Mouse (Mus musculus): Measurements from ENCODE around the gene Bola2. TPM values are rescaled to one million over a fixed set of nuclear protein-coding genes. Genes with fewer than 3 reads are reported as not detected.
"Not testable (repeated sequence)": the region's sequence is repeated elsewhere in the genome, so short reads cannot be mapped to it uniquely, and the experiment has no call there.

Gene Bola2
- total RNA-seq, 2 experiments from 2014 or later = 43.0 to 49.7 TPM

GRCm38 (mm10) chr7:126703757-126704077 is 8.5 kb downstream of the Bola2 start:
- intact Hi-C loops (cut with DNase I) = loop anchor here (5.0 kb wide), 2 partner anchors 44 to 221 kb away; no protein-coding TSS in a partner anchor
- no peak for DNase-seq (ENCODE audit: low spot score)

- no peak for DNase-seq (ENCODE audit: low spot score)
- intact Hi-C loops (cut with DNase I) = loop anchor here (5.0 kb wide), 2 partner anchors 43 to 222 kb away; no protein-coding TSS in a partner anchor
These were observed 9.2 kb downstream of the Bola2 start for GRCm38 (mm10) chr7:126704121-126704980.

GRCm38 (mm10) chr7:126707442-126708174 is 12.4 kb downstream of the Bola2 start, which contains the start of gene Coro1a:
TSS of gene Coro1a (minus strand) at chr7:126707787.
- intact Hi-C loops (cut with DNase I) = no loop called here
- no peak for DNase-seq (ENCODE audit: low spot score)

GRCm38 (mm10) chr7:126708175-126708952 is 13.2 kb downstream of the Bola2 start:
- intact Hi-C loops (cut with DNase I) = no loop called here
- DNase-seq (ENCODE audit: low spot score) = no peak

GRCm38 (mm10) chr7:126710266-126710665 is 15.1 kb downstream of the Bola2 start:
- no peak for DNase-seq (ENCODE audit: low spot score)
- intact Hi-C loops (cut with DNase I) = no loop called here

- intact Hi-C loops (cut with DNase I) = no loop called here
- no peak for DNase-seq (ENCODE audit: low spot score)
These were observed 16.7 kb downstream of the Bola2 start for GRCm38 (mm10) chr7:126711910-126712309.

GRCm38 (mm10) chr7:126715679-126716078 is 20.5 kb downstream of the Bola2 start:
- intact Hi-C loops (cut with DNase I) = no loop called here
- DNase-seq (ENCODE audit: low spot score) = no peak

- intact Hi-C loops (cut with DNase I) = no loop called here
These were observed 22.4 kb downstream of the Bola2 start for GRCm38 (mm10) chr7:126717566-126717965.

GRCm38 (mm10) chr7:126718787-126719337 is 23.7 kb downstream of the Bola2 start:
- intact Hi-C loops (cut with DNase I) = no loop called here
- DNase-seq (ENCODE audit: low spot score) = no peak

More at GRCm38 (mm10) chr7:126717566-126717965, 22.4 kb downstream of the Bola2 start:
- DNase-seq (ENCODE audit: low spot score) = no peak

- intact Hi-C loops (cut with DNase I) = no loop called here
- no peak for DNase-seq (ENCODE audit: low spot score)
These were observed 26.4 kb downstream of the Bola2 start for GRCm38 (mm10) chr7:126721635-126722034.

- intact Hi-C loops (cut with DNase I) = no loop called here
- DNase-seq (ENCODE audit: low spot score) = no peak
These were observed 29.9 kb downstream of the Bola2 start for GRCm38 (mm10) chr7:126725077-126725476.

- intact Hi-C loops (cut with DNase I) = no loop called here
- DNase-seq (ENCODE audit: low spot score) = no peak
These were observed 30.5 kb downstream of the Bola2 start for GRCm38 (mm10) chr7:126725667-126726066.

- intact Hi-C loops (cut with DNase I); DNase-seq (ENCODE audit: low spot score): not testable (repeated sequence)
These were observed 35.1 kb downstream of the Bola2 start for GRCm38 (mm10) chr7:126730256-126730789.

- intact Hi-C loops (cut with DNase I) = no loop called here
These were observed 40.9 kb downstream of the Bola2 start for GRCm38 (mm10) chr7:126736122-126736521.

GRCm38 (mm10) chr7:126739551-126739950 is 44.4 kb downstream of the Bola2 start:
- intact Hi-C loops (cut with DNase I) = no loop called here
- no peak for DNase-seq (ENCODE audit: low spot score)

More at GRCm38 (mm10) chr7:126736122-126736521, 40.9 kb downstream of the Bola2 start:
- DNase-seq (ENCODE audit: low spot score) = no peak

GRCm38 (mm10) chr7:126740132-126740735 is 45.0 kb downstream of the Bola2 start:
- intact Hi-C loops (cut with DNase I) = no loop called here
- DNase-seq (ENCODE audit: low spot score) = no peak

- DNase-seq (ENCODE audit: low spot score) = no peak
- intact Hi-C loops (cut with DNase I) = no loop called here
These were observed 45.8 kb downstream of the Bola2 start for GRCm38 (mm10) chr7:126740977-126741376.

- no peak for DNase-seq (ENCODE audit: low spot score)
- intact Hi-C loops (cut with DNase I) = no loop called here
These were observed 46.3 kb downstream of the Bola2 start for GRCm38 (mm10) chr7:126741452-126741851.

- intact Hi-C loops (cut with DNase I) = no loop called here
- DNase-seq (ENCODE audit: low spot score) = no peak
These were observed 46.8 kb downstream of the Bola2 start for GRCm38 (mm10) chr7:126741964-126742482.
